Mouse (Mus musculus): ENCODE results near the gene Adamts6.

Adamts6 gene

GRCm38 (mm10) chr13:104287366-104288225 is at the start of gene Adamts6:
Adamts6 (plus strand) TSS chr13:104287835.
- in situ Hi-C loops (cut with MboI; ENCODE audit: low pct_unique_long_range_greater_than_20kb in 1 of 2, low sequenced_read_pairs in 2 of 2, unreplicated experiment in 1 of 2): no loop called here

GRCm38 (mm10) chr13:104258997-104259396 is 28.6 kb upstream of the Adamts6 start:
- in situ Hi-C loops (cut with MboI; ENCODE audit: low pct_unique_long_range_greater_than_20kb in 1 of 2, low sequenced_read_pairs in 2 of 2, unreplicated experiment in 1 of 2): no loop called here

- in situ Hi-C loops (cut with MboI; ENCODE audit: low pct_unique_long_range_greater_than_20kb in 1 of 2, low sequenced_read_pairs in 2 of 2, unreplicated experiment in 1 of 2): no loop called here
Observed at GRCm38 (mm10) chr13:104285031-104285431, 2.6 kb upstream of the Adamts6 start.

GRCm38 (mm10) chr13:104285737-104286311 is 1.8 kb upstream of the Adamts6 start:
- in situ Hi-C loops (cut with MboI; ENCODE audit: low pct_unique_long_range_greater_than_20kb in 1 of 2, low sequenced_read_pairs in 2 of 2, unreplicated experiment in 1 of 2): no loop called here

GRCm38 (mm10) chr13:104286336-104286735 is 1.3 kb upstream of the Adamts6 start:
- in situ Hi-C loops (cut with MboI; ENCODE audit: low pct_unique_long_range_greater_than_20kb in 1 of 2, low sequenced_read_pairs in 2 of 2, unreplicated experiment in 1 of 2): no loop called here

GRCm38 (mm10) chr13:104286897-104287309 is 732 bp upstream of the Adamts6 start:
- in situ Hi-C loops (cut with MboI; ENCODE audit: low pct_unique_long_range_greater_than_20kb in 1 of 2, low sequenced_read_pairs in 2 of 2, unreplicated experiment in 1 of 2): no loop called here

GRCm38 (mm10) chr13:104288226-104288859 is 708 bp downstream of the Adamts6 start:
- in situ Hi-C loops (cut with MboI; ENCODE audit: low pct_unique_long_range_greater_than_20kb in 1 of 2, low sequenced_read_pairs in 2 of 2, unreplicated experiment in 1 of 2): no loop called here

- in situ Hi-C loops (cut with MboI; ENCODE audit: low pct_unique_long_range_greater_than_20kb in 1 of 2, low sequenced_read_pairs in 2 of 2, unreplicated experiment in 1 of 2): no loop called here
Observed at GRCm38 (mm10) chr13:104289176-104289575, 1.5 kb downstream of the Adamts6 start.

GRCm38 (mm10) chr13:104295472-104295871 is 7.8 kb downstream of the Adamts6 start:
- in situ Hi-C loops (cut with MboI; ENCODE audit: low pct_unique_long_range_greater_than_20kb in 1 of 2, low sequenced_read_pairs in 2 of 2, unreplicated experiment in 1 of 2): no loop called here

GRCm38 (mm10) chr13:104329336-104329735 is 41.7 kb downstream of the Adamts6 start:
- in situ Hi-C loops (cut with MboI; ENCODE audit: low pct_unique_long_range_greater_than_20kb in 1 of 2, low sequenced_read_pairs in 2 of 2, unreplicated experiment in 1 of 2): no loop called here

GRCm38 (mm10) chr13:104329742-104330141 is 42.1 kb downstream of the Adamts6 start:
- in situ Hi-C loops (cut with MboI; ENCODE audit: low pct_unique_long_range_greater_than_20kb in 1 of 2, low sequenced_read_pairs in 2 of 2, unreplicated experiment in 1 of 2): no loop called here

GRCm38 (mm10) chr13:104352590-104352989 is 65.0 kb downstream of the Adamts6 start:
- in situ Hi-C loops (cut with MboI; ENCODE audit: low pct_unique_long_range_greater_than_20kb in 1 of 2, low sequenced_read_pairs in 2 of 2, unreplicated experiment in 1 of 2): no loop called here

GRCm38 (mm10) chr13:104393427-104394356 is 106.1 kb downstream of the Adamts6 start:
- in situ Hi-C loops (cut with MboI; ENCODE audit: low pct_unique_long_range_greater_than_20kb in 1 of 2, low sequenced_read_pairs in 2 of 2, unreplicated experiment in 1 of 2): no loop called here

- in situ Hi-C loops (cut with MboI; ENCODE audit: low pct_unique_long_range_greater_than_20kb in 1 of 2, low sequenced_read_pairs in 2 of 2, unreplicated experiment in 1 of 2): no loop called here
Observed at GRCm38 (mm10) chr13:104397814-104398213, 110.2 kb downstream of the Adamts6 start.

- in situ Hi-C loops (cut with MboI; ENCODE audit: low pct_unique_long_range_greater_than_20kb in 1 of 2, low sequenced_read_pairs in 2 of 2, unreplicated experiment in 1 of 2): no loop called here
Observed at GRCm38 (mm10) chr13:104432734-104433133, 145.1 kb downstream of the Adamts6 start.

- in situ Hi-C loops (cut with MboI; ENCODE audit: low pct_unique_long_range_greater_than_20kb in 1 of 2, low sequenced_read_pairs in 2 of 2, unreplicated experiment in 1 of 2): no loop called here
Observed at GRCm38 (mm10) chr13:104442559-104442958, 154.9 kb downstream of the Adamts6 start.

- in situ Hi-C loops (cut with MboI; ENCODE audit: low pct_unique_long_range_greater_than_20kb in 1 of 2, low sequenced_read_pairs in 2 of 2, unreplicated experiment in 1 of 2): no loop called here
Observed at GRCm38 (mm10) chr13:104445437-104445836, 157.8 kb downstream of the Adamts6 start.

GRCm38 (mm10) chr13:104446974-104447373 is 159.3 kb downstream of the Adamts6 start:
- in situ Hi-C loops (cut with MboI; ENCODE audit: low pct_unique_long_range_greater_than_20kb in 1 of 2, low sequenced_read_pairs in 2 of 2, unreplicated experiment in 1 of 2): no loop called here

Data from mouse embryonic stem cell (cell line).